Mouse (Mus musculus) ES-E14 (cell line): Measurements from ENCODE around the gene Abhd17c. TPM values are rescaled to one million over a fixed set of nuclear protein-coding genes. Genes with fewer than 3 reads are reported as not detected.

Experiments
- DNase-seq: peaks from one replicate; pipeline ENCODE4 v3.0.0-alpha.2; 2013; ENCODE audit warnings: low read depth, low spot score
- H3K27ac ChIP-seq: 2 replicates; pipeline ENCODE4 v1.5.1; 2012; ENCODE audit warnings: low read depth, mild to moderate bottlenecking, low read length, moderate library complexity, mixed read lengths; ENCODE audit not compliant: poor library complexity, insufficient read depth, severe bottlenecking
- H3K36me3 ChIP-seq: 2 replicates; pipeline ENCODE4 v1.6.1; 2012; ENCODE audit warnings: mild to moderate bottlenecking, low read length, moderate library complexity, mixed read lengths; ENCODE audit not compliant: control insufficient read depth, poor library complexity, insufficient read depth, severe bottlenecking
- H3K4me1 ChIP-seq, 2 experiments: fragments of 150-350 bp in 1 of 2; sonication (generic) in 1 of 2; 2 replicates each; pipeline ENCODE4 v1.6.1; 2012; ENCODE audit warnings: low read length in 2 of 2, mild to moderate bottlenecking in 1 of 2, mixed read lengths in 1 of 2; ENCODE audit not compliant: control insufficient read depth in 2 of 2, insufficient read depth in 2 of 2, poor library complexity in 1 of 2
- H3K4me3 ChIP-seq, 2 experiments: fragments of 150-350 bp in 1 of 2; sonication (generic) in 1 of 2; 2 replicates each; pipeline ENCODE4 v1.5.1; 2012; ENCODE audit warnings: low read length in 2 of 2, low read depth in 1 of 2, mild to moderate bottlenecking in 1 of 2, mixed read lengths in 1 of 2; ENCODE audit not compliant: insufficient read depth in 1 of 2, poor library complexity in 1 of 2, severe bottlenecking in 1 of 2
- H3K9ac ChIP-seq: 2 replicates; pipeline ENCODE4 v1.6.1; 2012; ENCODE audit warnings: low read depth, mild to moderate bottlenecking, low read length, mixed read lengths; ENCODE audit not compliant: poor library complexity, insufficient read depth, severe bottlenecking
- H3K9me3 ChIP-seq: fragments of 150-350 bp; sonication (generic); 2 replicates; pipeline ENCODE4 v1.6.1; 2012; ENCODE audit warnings: low read depth, mild to moderate bottlenecking, low read length; ENCODE audit not compliant: control insufficient read depth, insufficient read depth
- CHD2 ChIP-seq: IDR thresholded peaks from 2 replicates; pipeline ENCODE4 v1.6.1; 2014; ENCODE audit warnings: mild to moderate bottlenecking, low read depth, low read length, inconsistent platforms
- HCFC1 ChIP-seq: IDR thresholded peaks from 2 replicates; pipeline ENCODE4 v1.6.1; 2012; ENCODE audit warnings: low read length, inconsistent platforms, borderline replicate concordance; ENCODE audit not compliant: insufficient read depth
- MAFK ChIP-seq: IDR thresholded peaks from 2 replicates; pipeline ENCODE4 v1.6.1; 2014; ENCODE audit warnings: mild to moderate bottlenecking, low read depth, low read length, inconsistent platforms; ENCODE audit not compliant: insufficient read depth
- ZC3H11A ChIP-seq: IDR thresholded peaks from 2 replicates; pipeline ENCODE4 v1.6.1; 2012; ENCODE audit warnings: low read depth, mild to moderate bottlenecking, inconsistent platforms, low read length, borderline replicate concordance
- ZNF384 ChIP-seq: IDR thresholded peaks from 2 replicates; pipeline ENCODE4 v1.6.1; 2012; ENCODE audit warnings: low read depth, low read length, inconsistent platforms
- in situ Hi-C, 2 experiments: fragments of 600-800 bp; cut with MboI; formaldehyde crosslinking; loops; one replicate each; pipeline ENCODE4 v1.15.1; 2025; ENCODE audit warnings: low sequenced_read_pairs in 2 of 2, inconsistent platforms in 1 of 2; ENCODE audit not compliant: unreplicated experiment in 2 of 2
- total RNA-seq: library from RNA; depleted of rRNA; stranded (reverse); fragments of 300-350 nt; gene quantifications from 2 replicates; pipeline ENCODE4 v1.2.3, GENCODE M21; 2012

Gene Abhd17c
- total RNA-seq, 1 experiment: 25.8 TPM

- 0 out of 2 replicates have a peak, but pooled peaks cover 3% of the 10 kb centered on the region for H3K36me3 ChIP-seq
- no peak overlapping the region for H3K4me3 ChIP-seq
- no peak overlapping the region for H3K9ac ChIP-seq
- peaks cover 2 to 19% of the 10 kb centered on the region in 2 experiments for H3K4me1 ChIP-seq
- TF ChIP-seq ZNF384: no peak
- TF ChIP-seq CHD2: no peak
- no peak for TF ChIP-seq HCFC1
- TF ChIP-seq ZC3H11A: no peak
- TF ChIP-seq MAFK: no peak
- in situ Hi-C loops: no loop called here
- no peak overlapping the region for H3K27ac ChIP-seq
- no peaks in the 10 kb centered on the region for H3K9me3 ChIP-seq
- DNase-seq: no peak
These were observed 6.1 kb downstream of the Abhd17c start for GRCm38 (mm10) chr7:84145633-84146032.

GRCm38 (mm10) chr7:84142736-84143473 lies 8.8 kb downstream of the Abhd17c start:
- H3K9me3 ChIP-seq: no peaks in the 10 kb centered on the region
- H3K4me1 ChIP-seq: peaks cover 2 to 15% of the 10 kb centered on the region in 2 experiments
- in situ Hi-C loops: no loop called here
- no peak for TF ChIP-seq HCFC1
- no peak for TF ChIP-seq ZC3H11A
- TF ChIP-seq MAFK: no peak
- TF ChIP-seq ZNF384: no peak
- no peak for TF ChIP-seq CHD2
- no peak for DNase-seq
- H3K27ac ChIP-seq: no peak overlapping the region
- H3K9ac ChIP-seq: no peak overlapping the region
- no peak overlapping the region for H3K4me3 ChIP-seq
- no peaks in the 10 kb centered on the region for H3K36me3 ChIP-seq

GRCm38 (mm10) chr7:84142196-84142595 lies 9.5 kb downstream of the Abhd17c start:
- no peak overlapping the region for H3K9ac ChIP-seq
- in situ Hi-C loops: no loop called here
- no peaks in the 10 kb centered on the region for H3K9me3 ChIP-seq
- no peak for TF ChIP-seq HCFC1
- no peak for TF ChIP-seq CHD2
- no peak for TF ChIP-seq MAFK
- no peak for TF ChIP-seq ZNF384
- TF ChIP-seq ZC3H11A: no peak
- DNase-seq: no peak
- no peak overlapping the region for H3K27ac ChIP-seq
- H3K36me3 ChIP-seq: peaks cover 2% of the 10 kb centered on the region; the same call in 1 of the 2 replicates
- H3K4me1 ChIP-seq: peaks cover 2 to 15% of the 10 kb centered on the region in 2 experiments
- no peak overlapping the region for H3K4me3 ChIP-seq

GRCm38 (mm10) chr7:84139566-84139965 lies 12.1 kb downstream of the Abhd17c start:
- in situ Hi-C loops: no loop called here

GRCm38 (mm10) chr7:84138731-84139130 lies 13.0 kb downstream of the Abhd17c start:
- in situ Hi-C loops: no loop called here
- Histone ChIP-seq H3K4me1 (peaks cover 1 to 7% of the 10 kb centered on the region in 2 experiments; a peak in 3 of 4 replicates), H3K4me3 (no peak overlapping the region), H3K9me3 (no peaks in the 10 kb centered on the region), H3K36me3 (peaks cover 2% of the 10 kb centered on the region; the same call in 1 of the 2 replicates), H3K27ac (no peak overlapping the region), H3K9ac (no peak overlapping the region)
- TF ChIP-seq CHD2: no peak
- no peak for TF ChIP-seq HCFC1
- TF ChIP-seq MAFK: no peak
- TF ChIP-seq ZNF384: no peak
- no peak for TF ChIP-seq ZC3H11A
- DNase-seq: no peak

More at GRCm38 (mm10) chr7:84139566-84139965, 12.1 kb downstream of the Abhd17c start:
- Histone ChIP-seq H3K36me3 (peaks cover 2% of the 10 kb centered on the region; the same call in 1 of the 2 replicates), H3K9ac (no peak overlapping the region), H3K4me1 (peaks cover 1 to 11% of the 10 kb centered on the region in 2 experiments; a peak in 3 of 4 replicates), H3K27ac (no peak overlapping the region), H3K9me3 (no peaks in the 10 kb centered on the region), H3K4me3 (no peak overlapping the region)
- TF ChIP-seq CHD2 (no peak), HCFC1 (no peak)
- no peak for DNase-seq
